Mouse (Mus musculus): ENCODE data around the gene Gtf3a. TPM values are rescaled to one million over a fixed set of nuclear protein-coding genes. Genes with fewer than 3 reads are reported as not detected.

Gtf3a gene
- polyA plus RNA-seq (2021; fragmentation: Nextera tagmentation): 56.7 and 59.4 TPM in 2 replicates
- long read RNA-seq, experiment 1, transcript Gtf3a-204 (9 exons, 1,298 nt): major isoform, 53 of 63 reads
- long read RNA-seq, experiment 1, partial matches to known transcripts: 3 of 63 reads
- long read RNA-seq, experiment 1, other reads (novel, unspliced or antisense): 5 of 63 reads
- long read RNA-seq, experiment 2, transcript Gtf3a-204 (9 exons, 1,298 nt): major isoform, 92 of 114 reads
- long read RNA-seq, experiment 2, partial matches to known transcripts: 3 of 114 reads
- long read RNA-seq, experiment 2, other reads (novel, unspliced or antisense): 15 of 114 reads

GRCm38 (mm10) chr5:146948508-146949088 is at the start of gene Gtf3a:
Gene Gtf3a (plus strand): TSS chr5:146948657.

GRCm38 (mm10) chr5:146963118-146963936 is 14.9 kb downstream of the Gtf3a start, which contains the start of gene Mtif3:
Gene Mtif3 (minus strand): TSS chr5:146963800.

Other genes with a start within 250 kb of the Gtf3a start
- 2.9 TPM in 2 replicates for gene Usp12, start 153.7 kb upstream of the Gtf3a start, polyA plus RNA-seq (2021; fragmentation: Nextera tagmentation)
- 1,230 and 1,322 TPM in 2 replicates for gene Rpl21, start 115.8 kb upstream of the Gtf3a start, polyA plus RNA-seq (2021; fragmentation: Nextera tagmentation)
- 35.6 and 38.2 TPM in 2 replicates for gene Rasl11a, start 103.6 kb upstream of the Gtf3a start, polyA plus RNA-seq (2021; fragmentation: Nextera tagmentation)
- gene Mtif3, start 15.1 kb downstream of the Gtf3a start, polyA plus RNA-seq (2021; fragmentation: Nextera tagmentation): 28.0 and 29.9 TPM in 2 replicates
- gene Lnx2, start 127.9 kb downstream of the Gtf3a start, polyA plus RNA-seq (2021; fragmentation: Nextera tagmentation): 1.7 and 1.8 TPM in 2 replicates
- gene Polr1d, start 128.4 kb downstream of the Gtf3a start, polyA plus RNA-seq (2021; fragmentation: Nextera tagmentation): 149 and 161 TPM in 2 replicates
- 0.23 and 0.25 TPM in 2 replicates for gene Gsx1, start 240.0 kb downstream of the Gtf3a start, polyA plus RNA-seq (2021; fragmentation: Nextera tagmentation)